ENCODE assay signal across 9 mouse cellular contexts in the genomic region with DNA sequence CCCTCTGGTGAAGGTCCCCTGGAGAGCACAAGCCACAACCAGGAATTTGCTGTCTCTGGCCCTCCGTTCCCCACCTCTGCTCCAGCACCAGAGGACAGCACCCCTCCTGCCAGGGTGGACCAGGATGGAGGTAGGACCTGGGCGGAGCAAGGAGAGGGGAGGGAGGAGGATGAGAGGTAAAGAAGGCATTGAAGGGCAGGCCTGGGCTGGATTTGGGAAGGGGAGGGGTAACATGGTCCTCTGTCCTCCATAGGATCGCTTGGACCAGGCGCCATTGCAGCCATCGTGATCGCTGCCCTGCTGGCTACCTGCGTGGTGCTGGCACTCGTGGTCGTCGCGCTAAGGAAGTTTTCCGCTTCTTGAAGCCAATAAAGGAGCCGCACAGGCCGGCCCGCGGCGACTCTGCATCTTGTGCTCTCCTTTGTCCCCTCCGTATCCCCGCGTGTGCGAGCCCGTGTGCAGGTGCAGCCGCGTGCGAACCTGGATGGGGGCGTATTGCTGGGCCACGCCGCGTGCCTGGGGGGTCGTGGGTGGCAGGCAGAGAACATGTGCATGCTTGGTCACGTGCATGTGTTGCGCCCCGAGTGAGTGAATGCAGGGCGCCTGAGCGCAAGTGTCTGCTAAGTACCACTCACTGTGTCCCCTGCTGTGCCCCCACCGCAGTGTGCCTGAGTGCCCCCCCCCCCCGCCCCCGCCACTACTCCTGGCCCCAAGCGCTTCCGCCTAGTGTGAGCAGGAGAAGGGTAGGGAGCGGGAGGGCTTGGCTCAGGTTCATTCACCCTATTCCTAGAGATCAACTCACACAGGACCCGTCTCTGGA. TPM values are rescaled to one million over a fixed set of nuclear protein-coding genes. Genes with fewer than 3 reads are reported as not detected.
DNase-seq lines count a peak whose midpoint lies in the region; ATAC-seq and TF ChIP-seq lines count a peak whose summit lies in the region.
"Had no signal": no experiment of that assay in that cellular context is flagged by ENCODE, and none has a peak within 500 bp of the region (broad histone marks: within the 10 kb centered on the region; RNA-seq: fewer than 3 reads in every experiment).

No protein-coding gene starts in this region.

- peak overlapping the region; percentile 51 for H3K4me3 ChIP-seq in gastrocnemius, adult 2 months

- no peak for ATAC-seq in erythroid progenitor cell, adult 5-6 weeks (replicated peaks; ENCODE audit: low FRiP score, poor library complexity, severe bottlenecking)

- no peak for TF ChIP-seq CTCF in gastrocnemius, adult 2 months (IDR thresholded peaks at IDR 0.05)

- no peak overlapping the region for H3K27ac ChIP-seq in gastrocnemius, adult 2 months

- no peak for DNase-seq in gastrocnemius, adult 2 months
- no peak for DNase-seq in gastrocnemius, postnatal 4 days (ENCODE audit: low spot score in 2 of 2)
- DNase-seq in ES-CJ7 (ENCODE audit: low read depth, low spot score): peak; percentile 29
- peak; percentile 58 to 64 for DNase-seq in frontal cortex, postnatal 10 days (ENCODE audit: low spot score in 2 of 2)
- DNase-seq in left cerebral cortex, postnatal 36 days (ENCODE audit: low spot score in 2 of 2): peak; percentile 79 to 83
- DNase-seq in right cerebral cortex, postnatal 25 days: peak; percentile 75
- DNase-seq in lung, postnatal 36 days: no peak

- intact Hi-C loops in gastrocnemius, adult 2 months (cut with DNase I): no loop called here
- intact Hi-C loops in left cerebral cortex, postnatal 36 days (cut with DNase I): no loop called here

RNA-seq across cellular contexts. Expression of gene Snorc, which starts 5.2 kb away (rescaled TPM):
- total RNA-seq in gastrocnemius, adult 2 months (2021): not detected
- total RNA-seq in gastrocnemius, postnatal 4 days (2021): not detected
- not detected for total RNA-seq in left cerebral cortex, postnatal 36 days (2021)
- not detected in 2 replicates for total RNA-seq in erythroid progenitor cell, adult 5-6 weeks (2015; ENCODE audit: low replicate concordance)
- not detected in 2 replicates for total RNA-seq in erythroid progenitor cell, adult 5-6 weeks (2017; ENCODE audit: low replicate concordance)
- total RNA-seq: neutrophil, adult 5-6 weeks had no signal

RNA-seq across cellular contexts. Expression of gene Neu2, which starts 34.4 kb away (rescaled TPM):
- total RNA-seq in gastrocnemius, adult 2 months (2021): 10 to 100 TPM in 1 of 2 experiments, 1 to 10 TPM in 1; 8.9 to 11.7 TPM
- 1 to 10 TPM; 3.4 to 3.8 TPM for total RNA-seq in gastrocnemius, postnatal 4 days (2021)
- total RNA-seq in left cerebral cortex, postnatal 36 days (2021): 1 to 10 TPM; 5.7 to 8.7 TPM
- not detected in 2 replicates for total RNA-seq in erythroid progenitor cell, adult 5-6 weeks (2015; ENCODE audit: low replicate concordance)
- not detected in 2 replicates for total RNA-seq in erythroid progenitor cell, adult 5-6 weeks (2017; ENCODE audit: low replicate concordance)
- total RNA-seq: neutrophil, adult 5-6 weeks had no signal

Comparison
In these comparisons a context has a peak if more than half of its experiments do, and no peak if none do; other contexts are left out.
1. DNase-seq: peak in ES-CJ7 (single experiment), frontal cortex, postnatal 10 days (2 of 2), left cerebral cortex, postnatal 36 days (2 of 2) and right cerebral cortex, postnatal 25 days (single experiment); none in gastrocnemius, adult 2 months (single experiment), gastrocnemius, postnatal 4 days (0 of 2) and lung, postnatal 36 days (single experiment).
2. RNA of gene Neu2, which starts 34.4 kb away (total RNA-seq): 8.9 to 11.7 TPM in gastrocnemius, adult 2 months, 5.7 to 8.7 TPM in left cerebral cortex, postnatal 36 days and 3.4 to 3.8 TPM in gastrocnemius, postnatal 4 days; not detected in erythroid progenitor cell, adult 5-6 weeks; every median in the first group is over 4 times any median in the second.